Mouse (Mus musculus) lung, postnatal 14 days (tissue): Measurements from ENCODE around the gene Dcaf11.
A peak's percentile ranks its signal among the peaks of the same experiment; 100 is the strongest.

Source experiments
- DNase-seq: peaks from one replicate; pipeline ENCODE4 v3.0.0; 2021

Gene Dcaf11

GRCm38 (mm10) chr14:55557587-55557986 lies 2.2 kb upstream of the Dcaf11 start:
- no peak for DNase-seq

- no peak for DNase-seq
Observed at GRCm38 (mm10) chr14:55558740-55559448, 912 bp upstream of the Dcaf11 start.

GRCm38 (mm10) chr14:55560202-55561073 lies 632 bp downstream of the Dcaf11 start, which contains the start of gene A730061H03Rik:
Gene A730061H03Rik, minus strand, starts transcription at chr14:55560406.
- peak; percentile 98 for DNase-seq

GRCm38 (mm10) chr14:55561860-55562259 lies 2.1 kb downstream of the Dcaf11 start:
- no peak for DNase-seq

GRCm38 (mm10) chr14:55563249-55563648 lies 3.4 kb downstream of the Dcaf11 start:
- no peak for DNase-seq

- DNase-seq: no peak
Observed at GRCm38 (mm10) chr14:55565748-55566147, 5.9 kb downstream of the Dcaf11 start.

- DNase-seq: no peak
Observed at GRCm38 (mm10) chr14:55567496-55567895, 7.7 kb downstream of the Dcaf11 start.

- DNase-seq: no peak
Observed at GRCm38 (mm10) chr14:55570588-55570987, 10.8 kb downstream of the Dcaf11 start.

GRCm38 (mm10) chr14:55571760-55572159 lies 12.0 kb downstream of the Dcaf11 start:
- no peak for DNase-seq

- DNase-seq: no peak
Observed at GRCm38 (mm10) chr14:55575302-55575701, 15.5 kb downstream of the Dcaf11 start, which contains the start of gene Fitm1. Gene Fitm1, plus strand, starts transcription at chr14:55575617.

GRCm38 (mm10) chr14:55575711-55576110 lies 15.9 kb downstream of the Dcaf11 start:
- no peak for DNase-seq

GRCm38 (mm10) chr14:55576376-55576775 lies 16.6 kb downstream of the Dcaf11 start:
- peak; percentile 52 for DNase-seq

- peak; percentile 83 for DNase-seq
Observed at GRCm38 (mm10) chr14:55577871-55578667, 18.3 kb downstream of the Dcaf11 start, which contains the start of gene Psme1. Gene Psme1, plus strand, starts transcription at chr14:55578123.

- DNase-seq: peak; percentile 69
Observed at GRCm38 (mm10) chr14:55578668-55579269, 19.0 kb downstream of the Dcaf11 start.

- no peak for DNase-seq
Observed at GRCm38 (mm10) chr14:55579511-55580496, 20.0 kb downstream of the Dcaf11 start.

- DNase-seq: no peak
Observed at GRCm38 (mm10) chr14:55580731-55581130, 20.9 kb downstream of the Dcaf11 start.

- no peak for DNase-seq
Observed at GRCm38 (mm10) chr14:55581981-55582681, 22.3 kb downstream of the Dcaf11 start.

GRCm38 (mm10) chr14:55584303-55584701 lies 24.5 kb downstream of the Dcaf11 start:
- DNase-seq: no peak

- DNase-seq: peak; percentile 82
Observed at GRCm38 (mm10) chr14:55584702-55585565, 25.1 kb downstream of the Dcaf11 start, which contains the start of gene Emc9. Gene Emc9, minus strand, starts transcription at chr14:55585302.
